Mouse (Mus musculus) stomach, postnatal 0 days (tissue): ENCODE measurements around the gene Slc3a2.

Experiments
- CTCF ChIP-seq: IDR thresholded peaks from 2 replicates; pipeline ENCODE4 v1.5.1; 2016; ENCODE audit warnings: antibody characterized with exemption, low read depth, mild to moderate bottlenecking, moderate library complexity
- EP300 ChIP-seq: optimal IDR thresholded peaks from 2 replicates; pipeline ENCODE3; 2016; ENCODE audit warnings: antibody characterized with exemption

- no peak for TF ChIP-seq EP300
- no peak for TF ChIP-seq CTCF
Measured at GRCm38 (mm10) chr19:8683627-8684026, 39.5 kb downstream of the Slc3a2 start.
